Mouse (Mus musculus): ENCODE results near the gene Olfr1389. TPM values are rescaled to one million over a fixed set of nuclear protein-coding genes. Genes with fewer than 3 reads are reported as not detected.
"Not testable (repeated sequence)": the region's sequence is repeated elsewhere in the genome, so short reads cannot be mapped to it uniquely, and the experiment has no call there.

The Olfr1389 gene
- total and polyA plus RNA-seq, 3 experiments = not detected

DNA sequence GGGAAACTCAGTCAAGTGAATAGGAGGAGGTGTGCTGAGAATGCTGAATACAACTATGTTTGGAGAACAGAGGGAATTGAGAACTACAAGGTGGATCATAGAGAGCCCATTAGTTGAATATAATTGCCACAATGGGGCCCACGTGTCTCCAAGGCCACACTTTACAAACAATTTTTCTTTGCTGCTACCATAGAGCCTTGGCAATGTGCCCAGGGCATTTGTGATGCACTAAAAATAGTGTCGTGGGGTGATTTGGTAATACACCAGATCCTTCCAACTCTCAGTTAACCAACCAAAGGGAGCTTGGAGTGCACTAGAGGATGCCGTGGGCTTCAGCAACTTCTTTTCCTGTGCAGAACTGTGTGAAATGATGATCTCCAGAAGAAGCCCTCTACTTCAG lies 13.5 kb downstream of the Olfr1389 start, which contains the start of gene Olfr1388:
Olfr1388 (plus strand) TSS at position 214 of the 400 bp plus-strand sequence.
- Histone ChIP-seq H3K9me3 (replicated peaks; ENCODE audit: low read length) (peaks cover 7% of the 10 kb centered on the region), H3K27me3 (replicated peaks) (peaks cover 4% of the 10 kb centered on the region), H3K4me2 (ENCODE audit: insufficient read depth, low read depth, poor library complexity, severe bottlenecking) (no peak within 1 kb of the TSS), H3K36me3 (replicated peaks in 1 of 2; ENCODE audit: control insufficient read depth in 1 of 2, insufficient read depth in 1 of 2, low read length in 1 of 2) (no peaks in the 10 kb centered on the region), H3K4me3 (replicated peaks in 1 of 3; ENCODE audit: low read depth in 2 of 3, low read length in 2 of 3, poor library complexity in 1 of 3) (no peak within 1 kb of the TSS), H3K27ac (ENCODE audit: insufficient read depth, low read depth) (no peak within 1 kb of the TSS), H3K79me2 (replicated peaks; ENCODE audit: control insufficient read depth, extremely low read depth, insufficient read depth, poor library complexity, severe bottlenecking) (no peaks in the 10 kb centered on the region), H3K4me1 (ENCODE audit: control insufficient read depth in 1 of 2, insufficient read depth in 2 of 2) (no peaks in the 10 kb centered on the region), H3K9ac (ENCODE audit: insufficient read depth, low read depth) (no peak within 1 kb of the TSS)
- in situ Hi-C loops (cut with MboI; ENCODE audit: low pct_ligation_motif_present, low pct_unique_long_range_greater_than_20kb, low sequenced_read_pairs) (no loop called here), dilution Hi-C loops (cut with MboI; ENCODE audit: extremely low pct_ligation_motif_present, extremely low pct_unique_long_range_greater_than_20kb, low sequenced_read_pairs) (no loop called here)
- no peak for DNase-seq (ENCODE audit: extremely low read depth)
- no peak for TF ChIP-seq USF1 (IDR thresholded peaks at IDR 0.05; ENCODE audit: low read depth, low read length)
- TF ChIP-seq NRF1 (IDR thresholded peaks at IDR 0.05; ENCODE audit: low read depth, low read length) = no peak
- no peak for TF ChIP-seq IRF4 (IDR thresholded peaks at IDR 0.05; ENCODE audit: low read depth, low read length)
- no peak for TF ChIP-seq RCOR1 (conservative IDR thresholded peaks at IDR 0.05; ENCODE audit: low read depth, low read length)
- TF ChIP-seq MEF2A (IDR thresholded peaks at IDR 0.05; ENCODE audit: borderline replicate concordance, low read depth, low read length) = no peak
- no peak for TF ChIP-seq EP300 (IDR thresholded peaks at IDR 0.05; ENCODE audit: low read length)
- TF ChIP-seq POLR2AphosphoS2 (IDR thresholded peaks at IDR 0.05; ENCODE audit: low read depth, low read length) = no peak
- TF ChIP-seq MXI1 (IDR thresholded peaks at IDR 0.05; ENCODE audit: low read depth, low read length) = no peak
- no peak for TF ChIP-seq ZNF384 (IDR thresholded peaks at IDR 0.05; ENCODE audit: low read depth, low read length)
- TF ChIP-seq USF2 (conservative IDR thresholded peaks at IDR 0.05; ENCODE audit: low read depth, low read length) = no peak
- no peak for TF ChIP-seq JUN (IDR thresholded peaks at IDR 0.05; ENCODE audit: insufficient read depth, low read depth, low read length)
- TF ChIP-seq NELFE (IDR thresholded peaks at IDR 0.05; ENCODE audit: low read depth, low read length) = no peak
- no peak for TF ChIP-seq ELF1 (IDR thresholded peaks at IDR 0.05; ENCODE audit: low read depth, low read length)
- no peak for TF ChIP-seq PAX5 (IDR thresholded peaks at IDR 0.05; ENCODE audit: low read length)
- no peak for TF ChIP-seq BHLHE40 (IDR thresholded peaks at IDR 0.05; ENCODE audit: low read depth, low read length)
- no peak for TF ChIP-seq E2F4 (IDR thresholded peaks at IDR 0.05; ENCODE audit: insufficient replicate concordance, low read depth, low read length)
- no peak for TF ChIP-seq ZMIZ1 (IDR thresholded peaks at IDR 0.05; ENCODE audit: low read depth, low read length)

DNA sequence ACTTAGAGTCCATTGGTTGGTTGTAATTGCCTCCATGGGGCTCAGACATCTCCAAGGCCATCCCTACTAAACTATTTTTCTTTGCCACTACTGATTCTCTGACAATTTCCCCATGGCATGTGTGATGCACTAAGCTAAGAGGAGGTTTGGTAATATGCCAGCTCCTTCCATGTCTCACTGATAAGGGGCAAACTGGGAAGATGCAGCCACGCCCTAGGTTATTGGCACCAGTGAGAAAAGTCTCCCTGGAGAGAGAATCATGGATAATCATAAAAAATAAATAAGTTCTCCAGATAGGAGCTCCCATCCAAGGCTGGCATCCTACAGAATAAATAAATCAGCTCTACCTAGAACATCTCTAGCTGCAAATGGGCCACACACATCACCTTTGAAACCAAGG lies 32.2 kb downstream of the Olfr1389 start, which contains the start of gene Olfr1387:
Olfr1387 (plus strand) TSS at position 301 of the 400 bp plus-strand sequence.
- H3K9ac ChIP-seq (ENCODE audit: insufficient read depth, low read depth) = no peak within 1 kb of the TSS
- no peaks in the 10 kb centered on the region for H3K9me3 ChIP-seq (replicated peaks; ENCODE audit: low read length)
- in situ Hi-C loops (cut with MboI; ENCODE audit: low pct_ligation_motif_present, low pct_unique_long_range_greater_than_20kb, low sequenced_read_pairs) = no loop called here
- no peak for DNase-seq (ENCODE audit: extremely low read depth)
- H3K4me1 ChIP-seq (ENCODE audit: control insufficient read depth in 1 of 2, insufficient read depth in 2 of 2) = no peaks in the 10 kb centered on the region
- no peaks in the 10 kb centered on the region for H3K79me2 ChIP-seq (replicated peaks; ENCODE audit: control insufficient read depth, extremely low read depth, insufficient read depth, poor library complexity, severe bottlenecking)
- H3K4me3 ChIP-seq (replicated peaks in 1 of 3; ENCODE audit: low read depth in 2 of 3, low read length in 2 of 3, poor library complexity in 1 of 3) = no peak within 1 kb of the TSS
- H3K27ac ChIP-seq (ENCODE audit: insufficient read depth, low read depth) = no peak within 1 kb of the TSS
- H3K4me2 ChIP-seq (ENCODE audit: insufficient read depth, low read depth, poor library complexity, severe bottlenecking) = 0 out of 2 replicates have a peak within 1 kb of the TSS, but pooled peaks have one; percentile 29
- TF ChIP-seq CHD1 (IDR thresholded peaks at IDR 0.05; ENCODE audit: low read depth, low read length) = no peak
- TF ChIP-seq ELF1 (IDR thresholded peaks at IDR 0.05; ENCODE audit: low read depth, low read length) = no peak
- TF ChIP-seq ZNF384 (IDR thresholded peaks at IDR 0.05; ENCODE audit: low read depth, low read length) = no peak
- TF ChIP-seq MAZ (IDR thresholded peaks at IDR 0.05; ENCODE audit: low read depth, low read length) = no peak
- TF ChIP-seq SMC3 (IDR thresholded peaks at IDR 0.05; ENCODE audit: low read depth, low read length) = no peak
- no peak for TF ChIP-seq TCF12 (IDR thresholded peaks at IDR 0.05; ENCODE audit: low read depth, low read length)
- no peak for TF ChIP-seq RAD21 (IDR thresholded peaks at IDR 0.05; ENCODE audit: low read depth, low read length)
- TF ChIP-seq GABPA (IDR thresholded peaks at IDR 0.05; ENCODE audit: insufficient replicate concordance, low read depth, low read length) = no peak
- no peak for TF ChIP-seq POLR2A (IDR thresholded peaks at IDR 0.05; ENCODE audit: low read depth, low read length)
- no peak for TF ChIP-seq IRF4 (IDR thresholded peaks at IDR 0.05; ENCODE audit: low read depth, low read length)
- no peak for TF ChIP-seq ZMIZ1 (IDR thresholded peaks at IDR 0.05; ENCODE audit: low read depth, low read length)
- TF ChIP-seq MXI1 (IDR thresholded peaks at IDR 0.05; ENCODE audit: low read depth, low read length) = no peak
- H3K36me3 ChIP-seq (replicated peaks in 1 of 2; ENCODE audit: control insufficient read depth in 1 of 2, insufficient read depth in 1 of 2, low read length in 1 of 2) = no peaks in the 10 kb centered on the region
- H3K27me3 ChIP-seq (replicated peaks) = peaks cover 16% of the 10 kb centered on the region
- dilution Hi-C loops (cut with MboI; ENCODE audit: extremely low pct_ligation_motif_present, extremely low pct_unique_long_range_greater_than_20kb, low sequenced_read_pairs) = no loop called here

GRCm38 (mm10) chr11:49464746-49465145 lies 41.9 kb downstream of the Olfr1389 start, which contains the start of gene Olfr1386:
Olfr1386 (plus strand) TSS chr11:49465046.
- H3K9me3 ChIP-seq (replicated peaks; ENCODE audit: low read length); H3K4me2 ChIP-seq (ENCODE audit: insufficient read depth, low read depth, poor library complexity, severe bottlenecking); in situ Hi-C loops (cut with MboI; ENCODE audit: low pct_ligation_motif_present, low pct_unique_long_range_greater_than_20kb, low sequenced_read_pairs); H3K4me1 ChIP-seq (ENCODE audit: control insufficient read depth in 1 of 2, insufficient read depth in 2 of 2); H3K36me3 ChIP-seq (replicated peaks in 1 of 2; ENCODE audit: control insufficient read depth in 1 of 2, insufficient read depth in 1 of 2, low read length in 1 of 2); H3K79me2 ChIP-seq (replicated peaks; ENCODE audit: control insufficient read depth, extremely low read depth, insufficient read depth, poor library complexity, severe bottlenecking); DNase-seq (ENCODE audit: extremely low read depth); dilution Hi-C loops (cut with MboI; ENCODE audit: extremely low pct_ligation_motif_present, extremely low pct_unique_long_range_greater_than_20kb, low sequenced_read_pairs); H3K9ac ChIP-seq (ENCODE audit: insufficient read depth, low read depth); H3K4me3 ChIP-seq (replicated peaks in 1 of 3; ENCODE audit: low read depth in 2 of 3, low read length in 2 of 3, poor library complexity in 1 of 3); H3K27ac ChIP-seq (ENCODE audit: insufficient read depth, low read depth): not testable (repeated sequence)
- peaks cover 13% of the 10 kb centered on the region for H3K27me3 ChIP-seq (replicated peaks)

Measured in CH12.LX (cell line).